Mouse (Mus musculus) cerebellum, adult 2 months (tissue): Measurements from ENCODE around the gene Usp7. TPM values are rescaled to one million over a fixed set of nuclear protein-coding genes. Genes with fewer than 3 reads are reported as not detected.

Experiments used
- DNase-seq, 2 experiments: peaks; one replicate each; pipeline ENCODE4 v3.0.0; 2021
- H3K27ac ChIP-seq: fragments of 200-500 bp; 2 replicates; pipeline ENCODE4 v1.5.1; 2012; ENCODE audit warnings: low read length, control low read depth, inconsistent platforms; ENCODE audit not compliant: insufficient read depth
- H3K27me3 ChIP-seq: fragments of 200-500 bp; 2 replicates; pipeline ENCODE4 v1.6.1; 2012; ENCODE audit warnings: inconsistent platforms, mild to moderate bottlenecking, low read length, moderate library complexity; ENCODE audit not compliant: control insufficient read depth, insufficient read depth
- H3K4me1 ChIP-seq: fragments of 200-500 bp; 2 replicates; pipeline ENCODE4 v1.6.1; 2011; ENCODE audit warnings: low read length; ENCODE audit not compliant: control insufficient read depth, insufficient read depth
- H3K4me3 ChIP-seq: fragments of 200-500 bp; replicated peaks from 2 replicates; pipeline ENCODE3; 2011; ENCODE audit warnings: mild to moderate bottlenecking, low read depth, low read length, control low read depth; ENCODE audit not compliant: insufficient read depth
- CTCF ChIP-seq: fragments of 200-500 bp; IDR thresholded peaks from 2 replicates; pipeline ENCODE4 v1.5.1; 2011; ENCODE audit warnings: low read depth, mild to moderate bottlenecking, control low read depth, low read length, moderate library complexity, borderline replicate concordance; ENCODE audit not compliant: insufficient read depth
- POLR2A ChIP-seq: fragments of 200-500 bp; IDR thresholded peaks from 2 replicates; pipeline ENCODE4 v1.6.1; 2011; ENCODE audit warnings: low read length, control low read depth, borderline replicate concordance; ENCODE audit not compliant: insufficient read depth
- WGBS: fragments of 180-500 bp; shearing (Covaris S2); methylation state at CpG from one replicate; pipeline ENCODE4 v1.1.7; 2018; 5-methylcytosine and 5-hydroxymethylcytosine counted together
- polyA plus RNA-seq: library from polyadenylated mRNA; depleted of rRNA; stranded (reverse); fragments of >200 nt; gene quantifications from 2 replicates; pipeline ENCODE4 v1.2.3, GENCODE M21; 2012

The Usp7 gene
- polyA plus RNA-seq, 1 experiment = 116 TPM

GRCm38 (mm10) chr16:8700586-8700985 lies 91.5 kb downstream of the Usp7 start:
- Histone ChIP-seq H3K27me3 (no peaks in the 10 kb centered on the region), H3K4me1 (no peaks in the 10 kb centered on the region), H3K4me3 (no peak overlapping the region), H3K27ac (no peak overlapping the region)
- peak; percentile 29 to 33 for DNase-seq
- TF ChIP-seq CTCF = no peak
- TF ChIP-seq POLR2A = no peak
- WGBS = 42% methylated on average over 3 of the region's 3 CpGs

- WGBS = 70% methylated on average over 8 of the region's 8 CpGs
These were observed 92.6 kb downstream of the Usp7 start for GRCm38 (mm10) chr16:8699556-8699955.

GRCm38 (mm10) chr16:8691206-8691605 lies 100.9 kb downstream of the Usp7 start:
- peaks cover 41% of the 10 kb centered on the region for H3K4me1 ChIP-seq
- H3K27ac ChIP-seq = no peak overlapping the region; the same call in 1 of the 2 replicates
- H3K27me3 ChIP-seq = no peaks in the 10 kb centered on the region
- WGBS = 35% methylated on average over 7 of the region's 7 CpGs
- H3K4me3 ChIP-seq = no peak overlapping the region
- peak; percentile 55 to 78 for DNase-seq
- TF ChIP-seq POLR2A (no peak), CTCF (no peak)

More at GRCm38 (mm10) chr16:8699556-8699955, 92.6 kb downstream of the Usp7 start:
- TF ChIP-seq CTCF (no peak), POLR2A (no peak)
- Histone ChIP-seq H3K27me3 (no peaks in the 10 kb centered on the region), H3K27ac (no peak overlapping the region), H3K4me1 (no peaks in the 10 kb centered on the region), H3K4me3 (no peak overlapping the region)
- DNase-seq = no peak

- 47% methylated on average over 11 of the region's 11 CpGs for WGBS
- no peak overlapping the region for H3K27ac ChIP-seq
- H3K4me3 ChIP-seq = no peak overlapping the region
- TF ChIP-seq CTCF = no peak
- no peak for TF ChIP-seq POLR2A
- peak; percentile 93 to 94 for DNase-seq
- H3K4me1 ChIP-seq = peaks cover 41% of the 10 kb centered on the region
- no peaks in the 10 kb centered on the region for H3K27me3 ChIP-seq
These were observed 102.0 kb downstream of the Usp7 start for GRCm38 (mm10) chr16:8689979-8690656.

GRCm38 (mm10) chr16:8687559-8688112 lies 104.5 kb downstream of the Usp7 start:
- Histone ChIP-seq H3K27ac (no peak overlapping the region), H3K4me3 (no peak overlapping the region), H3K4me1 (peaks cover 58% of the 10 kb centered on the region), H3K27me3 (no peaks in the 10 kb centered on the region)
- DNase-seq = no peak
- no peak for TF ChIP-seq CTCF
- no peak for TF ChIP-seq POLR2A

- 46% methylated on average over 11 of the region's 11 CpGs for WGBS
- peak in 1 of 2 experiments; percentile 29 for DNase-seq
- H3K27ac ChIP-seq = no peak overlapping the region
These were observed 105.1 kb downstream of the Usp7 start for GRCm38 (mm10) chr16:8686871-8687535.

GRCm38 (mm10) chr16:8686121-8686870 lies 105.8 kb downstream of the Usp7 start:
- Histone ChIP-seq H3K27ac (no peak overlapping the region), H3K4me3 (no peak overlapping the region), H3K27me3 (no peaks in the 10 kb centered on the region), H3K4me1 (peaks cover 46% of the 10 kb centered on the region)
- TF ChIP-seq POLR2A = no peak
- peak; percentile 91 for TF ChIP-seq CTCF
- DNase-seq = peak; percentile 74 to 76
- WGBS = 48% methylated on average over 7 of the region's 7 CpGs

More at GRCm38 (mm10) chr16:8686871-8687535, 105.1 kb downstream of the Usp7 start:
- H3K4me3 ChIP-seq = no peak overlapping the region
- peaks cover 53% of the 10 kb centered on the region for H3K4me1 ChIP-seq
- H3K27me3 ChIP-seq = no peaks in the 10 kb centered on the region
- no peak for TF ChIP-seq CTCF
- TF ChIP-seq POLR2A = no peak
